Mouse (Mus musculus): ENCODE results near the gene Arl15. TPM values are rescaled to one million over a fixed set of nuclear protein-coding genes. Genes with fewer than 3 reads are reported as not detected.

Arl15 gene
- polyA plus RNA-seq, 2 experiments from 2014 or later: 14.7 to 17.8 TPM

GRCm38 (mm10) chr13:114159634-114160391 is 365.5 kb downstream of the Arl15 start:
- ATAC-seq: no peak

GRCm38 (mm10) chr13:114162753-114163152 is 368.4 kb downstream of the Arl15 start:
- no peak for ATAC-seq

GRCm38 (mm10) chr13:114165616-114166015 is 371.3 kb downstream of the Arl15 start:
- no peak for ATAC-seq

- no peak for ATAC-seq
Observed at GRCm38 (mm10) chr13:114166439-114167183, 372.3 kb downstream of the Arl15 start.

GRCm38 (mm10) chr13:114170061-114170460 is 375.8 kb downstream of the Arl15 start:
- no peak for ATAC-seq

GRCm38 (mm10) chr13:114171465-114171864 is 377.2 kb downstream of the Arl15 start:
- no peak for ATAC-seq

- ATAC-seq: no peak
Observed at GRCm38 (mm10) chr13:114188107-114188506, 393.8 kb downstream of the Arl15 start.

- ATAC-seq: no peak
Observed at GRCm38 (mm10) chr13:114188801-114189200, 394.5 kb downstream of the Arl15 start.

- no peak for ATAC-seq
Observed at GRCm38 (mm10) chr13:114189441-114189840, 395.1 kb downstream of the Arl15 start.

- ATAC-seq: no peak
Observed at GRCm38 (mm10) chr13:114190898-114191297, 396.6 kb downstream of the Arl15 start.

GRCm38 (mm10) chr13:114198252-114198799 is 404.0 kb downstream of the Arl15 start:
- ATAC-seq: no peak

GRCm38 (mm10) chr13:114199746-114200145 is 405.4 kb downstream of the Arl15 start:
- ATAC-seq: no peak

- ATAC-seq: no peak
Observed at GRCm38 (mm10) chr13:114200545-114200944, 406.2 kb downstream of the Arl15 start.

- ATAC-seq: no peak
Observed at GRCm38 (mm10) chr13:114202806-114203570, 408.7 kb downstream of the Arl15 start.

Other genes with a start within 250 kb of the Arl15 start
- 10 to 100 TPM in 1 of 2 experiments, 1 to 10 TPM in 1; 6.0 to 11.5 TPM for gene Snx18, start 175.9 kb upstream of the Arl15 start, polyA plus RNA-seq (2017; shearing (Covaris generic))
- not detected for gene Hspb3, start 130.8 kb upstream of the Arl15 start, polyA plus RNA-seq (2017; shearing (Covaris generic))

All from CD4-positive, CD25-positive, alpha-beta regulatory T cell, adult 4 months (primary cell).